In genomic region chr10:123342591-123343236, GRCm38 (mm10) we compare ENCODE assay signal across 8 mouse cellular contexts.
DNase-seq lines count a peak whose midpoint lies in the region; ATAC-seq and TF ChIP-seq lines count a peak whose summit lies in the region.

No protein-coding gene starts in this region.

- no peak for DNase-seq in gastrocnemius, adult 2 months
- DNase-seq in gastrocnemius, postnatal 14 days = no peak
- DNase-seq in testis, postnatal 10 days (ENCODE audit: low spot score) = peak; percentile 55
- no peak for DNase-seq in testis, postnatal 14 days (ENCODE audit: low spot score)
- DNase-seq in hindbrain, embryonic 11.5 days (ENCODE audit: low spot score) = peak; percentile 62
- peak; percentile 47 for DNase-seq in left cerebral cortex, postnatal 4 days
- DNase-seq in right cerebral cortex, postnatal 4 days = peak; percentile 49
- no peak for DNase-seq in thymus, postnatal 36 days

- H3K9ac ChIP-seq in hindbrain, embryonic 11.5 days (ENCODE audit: low read depth, low read length) = no peak overlapping the region

- H3K4me2 ChIP-seq in hindbrain, embryonic 11.5 days (replicated peaks; ENCODE audit: low read depth, low read length) = no peak overlapping the region

- no peaks in the 10 kb centered on the region for H3K9me3 ChIP-seq in hindbrain, embryonic 11.5 days (ENCODE audit: control insufficient read depth, low read length)

- TF ChIP-seq CTCF in gastrocnemius, adult 2 months (IDR thresholded peaks at IDR 0.05) = peak; percentile 16; the same call in 1 of the 2 replicates

- H3K4me1 ChIP-seq in hindbrain, embryonic 11.5 days (replicated peaks; ENCODE audit: control insufficient read depth, insufficient read depth, low read length) = no peaks in the 10 kb centered on the region

- no peak overlapping the region for H3K4me3 ChIP-seq in gastrocnemius, adult 2 months
- H3K4me3 ChIP-seq in hindbrain, embryonic 11.5 days (ENCODE audit: low read depth, low read length) = no peak overlapping the region

- H3K36me3 ChIP-seq in hindbrain, embryonic 11.5 days (ENCODE audit: control insufficient read depth, insufficient read depth, low read length) = no peaks in the 10 kb centered on the region

- intact Hi-C loops in gastrocnemius, adult 2 months (cut with DNase I) = no loop called here
- intact Hi-C loops in gastrocnemius, postnatal 14 days (cut with DNase I; ENCODE audit: low total_unique reads) = no loop called here
- intact Hi-C loops in left cerebral cortex, postnatal 4 days (cut with DNase I) = no loop called here

- H3K27ac ChIP-seq in gastrocnemius, adult 2 months = no peak overlapping the region
- no peak overlapping the region for H3K27ac ChIP-seq in hindbrain, embryonic 11.5 days (ENCODE audit: low read depth, low read length)

- 0 out of 2 replicates have a peak, but pooled peaks have one; percentile 35 for ATAC-seq in hindbrain, embryonic 11.5 days (ENCODE audit: low FRiP score)

- H3K27me3 ChIP-seq in hindbrain, embryonic 11.5 days (ENCODE audit: control insufficient read depth, insufficient read depth, low read length) = no peaks in the 10 kb centered on the region

- 26% methylated on average over 5 of the region's 5 CpGs for WGBS in hindbrain, embryonic 11.5 days

Comparison
In these comparisons a context has a peak if more than half of its experiments do, and no peak if none do; other contexts are left out.
1. DNase-seq: peak in testis, postnatal 10 days (single experiment), hindbrain, embryonic 11.5 days (single experiment), left cerebral cortex, postnatal 4 days (single experiment) and right cerebral cortex, postnatal 4 days (single experiment); none in gastrocnemius, adult 2 months (single experiment), gastrocnemius, postnatal 14 days (single experiment), testis, postnatal 14 days (single experiment) and thymus, postnatal 36 days (0 of 2).